Mouse (Mus musculus) heart, postnatal 0 days (tissue): ENCODE measurements at regions not wholly inside any gene's neighbourhood (a gene's known extent, or its start where the extent isn't known, plus 50 kb on each side); places are given as distances from the start of the nearest gene placed in this dataset.

Experiments used
- CTCF ChIP-seq: IDR thresholded peaks from 2 replicates; pipeline ENCODE4 v1.5.1; 2016; ENCODE audit warnings: antibody characterized with exemption, control low read depth, low read depth
- EP300 ChIP-seq: IDR thresholded peaks from 2 replicates; pipeline ENCODE4 v1.6.1; 2016; ENCODE audit warnings: antibody characterized with exemption, low read depth

GRCm38 (mm10) chr4:55615808-55616207 is 83.5 kb upstream of the Klf4 start:
- no peak for TF ChIP-seq EP300
- TF ChIP-seq CTCF: no peak
